Mouse (Mus musculus): ENCODE measurements around the gene Mthfd2. TPM values are rescaled to one million over a fixed set of nuclear protein-coding genes. Genes with fewer than 3 reads are reported as not detected.

The Mthfd2 gene
- polyA plus RNA-seq, 1 experiment from 2014 or later: 40.8 TPM

- Histone ChIP-seq H3K9ac (ENCODE audit: low read depth, low read length) (peak overlapping the region; percentile 69), H3K27ac (replicated peaks; ENCODE audit: low read depth, low read length) (peak overlapping the region; percentile 30; the same call in 1 of the 2 replicates), H3K36me3 (ENCODE audit: control insufficient read depth, insufficient read depth, low read length) (peaks cover 11% of the 10 kb centered on the region), H3K4me3 (ENCODE audit: low read depth, low read length) (peak overlapping the region; percentile 61), H3K27me3 (replicated peaks; ENCODE audit: control insufficient read depth, insufficient read depth, low read length) (no peaks in the 10 kb centered on the region), H3K4me2 (ENCODE audit: low read depth, low read length) (peak overlapping the region; percentile 60), H3K4me1 (ENCODE audit: control insufficient read depth, insufficient read depth, low read length) (peaks cover 10% of the 10 kb centered on the region; the same call in 1 of the 2 replicates), H3K9me3 (ENCODE audit: control insufficient read depth, low read length) (no peaks in the 10 kb centered on the region)
- ATAC-seq (ENCODE audit: low read depth): peak; percentile 100
- peak; percentile 96 for DNase-seq (ENCODE audit: low spot score)
- WGBS: under 1% methylated on average over 46 of the region's 52 CpGs
These were observed 8.5 kb downstream of the Mthfd2 start for GRCm38 (mm10) chr6:83317108-83317741.

GRCm38 (mm10) chr6:83316022-83316421 is 9.7 kb downstream of the Mthfd2 start:
- H3K27ac ChIP-seq (replicated peaks; ENCODE audit: low read depth, low read length): no peak overlapping the region
- H3K4me3 ChIP-seq (ENCODE audit: low read depth, low read length): peak overlapping the region; percentile 61
- no peak for ATAC-seq (ENCODE audit: low read depth)
- H3K36me3 ChIP-seq (ENCODE audit: control insufficient read depth, insufficient read depth, low read length): peaks cover 23% of the 10 kb centered on the region
- 6% methylated on average over 10 of the region's 10 CpGs for WGBS
- no peaks in the 10 kb centered on the region for H3K9me3 ChIP-seq (ENCODE audit: control insufficient read depth, low read length)
- peak overlapping the region; percentile 60 for H3K4me2 ChIP-seq (ENCODE audit: low read depth, low read length)
- DNase-seq (ENCODE audit: low spot score): peak; percentile 71
- H3K27me3 ChIP-seq (replicated peaks; ENCODE audit: control insufficient read depth, insufficient read depth, low read length): no peaks in the 10 kb centered on the region
- H3K9ac ChIP-seq (ENCODE audit: low read depth, low read length): peak overlapping the region; percentile 30; the same call in 1 of the 2 replicates
- peaks cover 10% of the 10 kb centered on the region; the same call in 1 of the 2 replicates for H3K4me1 ChIP-seq (ENCODE audit: control insufficient read depth, insufficient read depth, low read length)

- Histone ChIP-seq H3K27me3 (replicated peaks; ENCODE audit: control insufficient read depth, insufficient read depth, low read length) (no peaks in the 10 kb centered on the region), H3K36me3 (ENCODE audit: control insufficient read depth, insufficient read depth, low read length) (peaks cover 31% of the 10 kb centered on the region), H3K4me3 (ENCODE audit: low read depth, low read length) (no peak overlapping the region), H3K4me1 (ENCODE audit: control insufficient read depth, insufficient read depth, low read length) (peaks cover 10% of the 10 kb centered on the region; the same call in 1 of the 2 replicates), H3K4me2 (ENCODE audit: low read depth, low read length) (no peak overlapping the region), H3K9me3 (ENCODE audit: control insufficient read depth, low read length) (no peaks in the 10 kb centered on the region), H3K9ac (ENCODE audit: low read depth, low read length) (no peak overlapping the region), H3K27ac (replicated peaks; ENCODE audit: low read depth, low read length) (no peak overlapping the region)
- ATAC-seq (ENCODE audit: low read depth): no peak
- no peak for DNase-seq (ENCODE audit: low spot score)
These were observed 10.4 kb downstream of the Mthfd2 start for GRCm38 (mm10) chr6:83315293-83315692.

GRCm38 (mm10) chr6:83312514-83312913 is 13.2 kb downstream of the Mthfd2 start:
- Histone ChIP-seq H3K36me3 (ENCODE audit: control insufficient read depth, insufficient read depth, low read length) (peaks cover 54% of the 10 kb centered on the region), H3K27me3 (replicated peaks; ENCODE audit: control insufficient read depth, insufficient read depth, low read length) (no peaks in the 10 kb centered on the region), H3K4me3 (ENCODE audit: low read depth, low read length) (no peak overlapping the region), H3K9ac (ENCODE audit: low read depth, low read length) (no peak overlapping the region), H3K27ac (replicated peaks; ENCODE audit: low read depth, low read length) (no peak overlapping the region), H3K4me1 (ENCODE audit: control insufficient read depth, insufficient read depth, low read length) (peaks cover 10% of the 10 kb centered on the region; the same call in 1 of the 2 replicates), H3K9me3 (ENCODE audit: control insufficient read depth, low read length) (no peaks in the 10 kb centered on the region), H3K4me2 (ENCODE audit: low read depth, low read length) (no peak overlapping the region)
- DNase-seq (ENCODE audit: low spot score): no peak
- ATAC-seq (ENCODE audit: low read depth): no peak
- WGBS: 78% methylated on average over 8 of the region's 8 CpGs

- DNase-seq (ENCODE audit: low spot score): no peak
- Histone ChIP-seq H3K9ac (ENCODE audit: low read depth, low read length) (no peak overlapping the region), H3K4me3 (ENCODE audit: low read depth, low read length) (no peak overlapping the region), H3K9me3 (ENCODE audit: control insufficient read depth, low read length) (no peaks in the 10 kb centered on the region), H3K36me3 (ENCODE audit: control insufficient read depth, insufficient read depth, low read length) (peaks cover 56% of the 10 kb centered on the region), H3K27me3 (replicated peaks; ENCODE audit: control insufficient read depth, insufficient read depth, low read length) (no peaks in the 10 kb centered on the region), H3K4me2 (ENCODE audit: low read depth, low read length) (no peak overlapping the region), H3K4me1 (ENCODE audit: control insufficient read depth, insufficient read depth, low read length) (peaks cover 10% of the 10 kb centered on the region; the same call in 1 of the 2 replicates), H3K27ac (replicated peaks; ENCODE audit: low read depth, low read length) (no peak overlapping the region)
- ATAC-seq (ENCODE audit: low read depth): no peak
- whole genome bisulfite sequencing: 90% methylated on average over 7 of the region's 7 CpGs
These were observed 13.7 kb downstream of the Mthfd2 start for GRCm38 (mm10) chr6:83312021-83312420.

- H3K27me3 ChIP-seq (replicated peaks; ENCODE audit: control insufficient read depth, insufficient read depth, low read length): no peaks in the 10 kb centered on the region
- DNase-seq (ENCODE audit: low spot score) (no peak), ATAC-seq (ENCODE audit: low read depth) (no peak)
- H3K9ac ChIP-seq (ENCODE audit: low read depth, low read length): no peak overlapping the region
- 93% methylated on average over 11 of the region's 11 CpGs for WGBS
- H3K27ac ChIP-seq (replicated peaks; ENCODE audit: low read depth, low read length): no peak overlapping the region
- no peak overlapping the region for H3K4me2 ChIP-seq (ENCODE audit: low read depth, low read length)
- peaks cover 8% of the 10 kb centered on the region; the same call in 1 of the 2 replicates for H3K4me1 ChIP-seq (ENCODE audit: control insufficient read depth, insufficient read depth, low read length)
- no peak overlapping the region for H3K4me3 ChIP-seq (ENCODE audit: low read depth, low read length)
- peaks cover 64% of the 10 kb centered on the region for H3K36me3 ChIP-seq (ENCODE audit: control insufficient read depth, insufficient read depth, low read length)
- no peaks in the 10 kb centered on the region for H3K9me3 ChIP-seq (ENCODE audit: control insufficient read depth, low read length)
These were observed 14.5 kb downstream of the Mthfd2 start for GRCm38 (mm10) chr6:83311206-83311605.

GRCm38 (mm10) chr6:83309017-83309416 is 16.7 kb downstream of the Mthfd2 start:
- Histone ChIP-seq H3K9ac (ENCODE audit: low read depth, low read length) (no peak overlapping the region), H3K27ac (replicated peaks; ENCODE audit: low read depth, low read length) (no peak overlapping the region), H3K9me3 (ENCODE audit: control insufficient read depth, low read length) (no peaks in the 10 kb centered on the region), H3K4me2 (ENCODE audit: low read depth, low read length) (no peak overlapping the region), H3K4me1 (ENCODE audit: control insufficient read depth, insufficient read depth, low read length) (no peaks in the 10 kb centered on the region), H3K36me3 (ENCODE audit: control insufficient read depth, insufficient read depth, low read length) (peaks cover 76% of the 10 kb centered on the region), H3K4me3 (ENCODE audit: low read depth, low read length) (no peak overlapping the region), H3K27me3 (replicated peaks; ENCODE audit: control insufficient read depth, insufficient read depth, low read length) (no peaks in the 10 kb centered on the region)
- DNase-seq (ENCODE audit: low spot score) (no peak), ATAC-seq (ENCODE audit: low read depth) (no peak)
- 92% methylated on average over 7 of the region's 7 CpGs for WGBS

GRCm38 (mm10) chr6:83302264-83302663 is 23.4 kb downstream of the Mthfd2 start:
- no peaks in the 10 kb centered on the region for H3K4me1 ChIP-seq (ENCODE audit: control insufficient read depth, insufficient read depth, low read length)
- no peak overlapping the region for H3K27ac ChIP-seq (replicated peaks; ENCODE audit: low read depth, low read length)
- H3K9ac ChIP-seq (ENCODE audit: low read depth, low read length): no peak overlapping the region
- ATAC-seq (ENCODE audit: low read depth) (no peak), DNase-seq (ENCODE audit: low spot score) (peak; percentile 11)
- no peak overlapping the region for H3K4me3 ChIP-seq (ENCODE audit: low read depth, low read length)
- no peaks in the 10 kb centered on the region for H3K9me3 ChIP-seq (ENCODE audit: control insufficient read depth, low read length)
- no peak overlapping the region for H3K4me2 ChIP-seq (ENCODE audit: low read depth, low read length)
- WGBS: 70% methylated on average over 5 of the region's 5 CpGs
- H3K36me3 ChIP-seq (ENCODE audit: control insufficient read depth, insufficient read depth, low read length): peaks cover 22% of the 10 kb centered on the region
- no peaks in the 10 kb centered on the region for H3K27me3 ChIP-seq (replicated peaks; ENCODE audit: control insufficient read depth, insufficient read depth, low read length)

- Histone ChIP-seq H3K9ac (ENCODE audit: low read depth, low read length) (no peak overlapping the region), H3K9me3 (ENCODE audit: control insufficient read depth, low read length) (no peaks in the 10 kb centered on the region), H3K4me3 (ENCODE audit: low read depth, low read length) (no peak overlapping the region), H3K27me3 (replicated peaks; ENCODE audit: control insufficient read depth, insufficient read depth, low read length) (no peaks in the 10 kb centered on the region), H3K27ac (replicated peaks; ENCODE audit: low read depth, low read length) (no peak overlapping the region), H3K36me3 (ENCODE audit: control insufficient read depth, insufficient read depth, low read length) (peaks cover 14% of the 10 kb centered on the region), H3K4me1 (ENCODE audit: control insufficient read depth, insufficient read depth, low read length) (no peaks in the 10 kb centered on the region), H3K4me2 (ENCODE audit: low read depth, low read length) (no peak overlapping the region)
- WGBS: 76% methylated on average over 2 of the region's 2 CpGs
- ATAC-seq (ENCODE audit: low read depth) (no peak), DNase-seq (ENCODE audit: low spot score) (no peak)
These were observed 24.4 kb downstream of the Mthfd2 start for GRCm38 (mm10) chr6:83301294-83301693.

All from embryonic facial prominence, embryonic 14.5 days (tissue).